Mouse (Mus musculus) kidney, postnatal 0 days (tissue): ENCODE measurements around the gene Mrvi1. TPM values are rescaled to one million over a fixed set of nuclear protein-coding genes. Genes with fewer than 3 reads are reported as not detected.

Experiments
- ATAC-seq: fragments of 200-750 bp; cut with Nextera tagmentation; replicated peaks from 2 replicates; pipeline ENCODE4 v1.8.0; 2017; ENCODE audit warnings: low read depth, moderate number of reproducible peaks, moderate TSS enrichment, moderate library complexity; ENCODE audit not compliant: low FRiP score
- DNase-seq: peaks from one replicate; pipeline ENCODE4 v3.0.0-alpha.2; 2016; ENCODE audit warnings: low spot score
- H3K27ac ChIP-seq: fragments of 300-500 bp; sonication (generic); 2 replicates; pipeline ENCODE4 v1.5.1; 2014; ENCODE audit warnings: mild to moderate bottlenecking
- H3K27me3 ChIP-seq: fragments of 300-500 bp; sonication (generic); 2 replicates; pipeline ENCODE4 v1.6.1; 2014; ENCODE audit warnings: low read length, mixed read lengths; ENCODE audit not compliant: insufficient read depth
- H3K36me3 ChIP-seq: fragments of 300-500 bp; sonication (generic); 2 replicates; pipeline ENCODE4 v1.6.1; 2014; ENCODE audit warnings: low read length, mixed read lengths; ENCODE audit not compliant: insufficient read depth
- H3K4me1 ChIP-seq: fragments of 300-500 bp; sonication (generic); replicated peaks from 2 replicates; pipeline ENCODE4 v1.6.1; 2014; ENCODE audit warnings: antibody characterized with exemption, low read length, mixed read lengths; ENCODE audit not compliant: insufficient read depth
- H3K4me2 ChIP-seq: fragments of 300-500 bp; sonication (generic); 2 replicates; pipeline ENCODE4 v1.6.1; 2014; ENCODE audit warnings: mild to moderate bottlenecking, low read length, moderate library complexity, mixed read lengths
- H3K4me3 ChIP-seq: fragments of 300-500 bp; sonication (generic); replicated peaks from 2 replicates; pipeline ENCODE4 v1.5.1; 2014; ENCODE audit warnings: low read depth, low read length
- H3K9ac ChIP-seq: fragments of 300-500 bp; sonication (generic); 2 replicates; pipeline ENCODE4 v1.6.1; 2014; ENCODE audit warnings: low read depth, low read length
- H3K9me3 ChIP-seq: fragments of 300-500 bp; sonication (generic); replicated peaks from 2 replicates; pipeline ENCODE4 v1.6.1; 2016; ENCODE audit warnings: low read length, inconsistent platforms, mixed read lengths
- CTCF ChIP-seq: IDR thresholded peaks from 2 replicates; pipeline ENCODE4 v1.5.1; 2016; ENCODE audit warnings: antibody characterized with exemption, low read depth, mild to moderate bottlenecking, moderate library complexity
- WGBS: fragments of 180-500 bp; shearing (Covaris S2); extraction: QIAGEN DNeasy Blood & Tissue Kit; methylation state at CpG from one replicate; pipeline ENCODE4 v1.1.7; 2014; 5-methylcytosine and 5-hydroxymethylcytosine counted together
- polyA plus RNA-seq: library from polyadenylated mRNA; unstranded; fragments of >200 nt; fragmentation: Nextera tagmentation; extraction: Ambion mirVana; gene quantifications from 2 replicates; pipeline ENCODE4 v1.2.1, GENCODE M21; 2015

Mrvi1 gene
- polyA plus RNA-seq, 1 experiment from 2014 or later: 9.5 TPM

GRCm38 (mm10) chr7:110991221-110991494, 8.9 kb upstream of the Mrvi1 start:
- H3K4me2 ChIP-seq: no peak overlapping the region
- no peak for ATAC-seq
- 0 out of 2 replicates have a peak, but pooled peaks cover 6% of the 10 kb centered on the region for H3K4me1 ChIP-seq
- TF ChIP-seq CTCF: no peak
- no peaks in the 10 kb centered on the region for H3K36me3 ChIP-seq
- no peaks in the 10 kb centered on the region for H3K27me3 ChIP-seq
- peak overlapping the region; percentile 25; the same call in 1 of the 2 replicates for H3K27ac ChIP-seq
- 58% methylated on average over 4 of the region's 4 CpGs for WGBS
- H3K9me3 ChIP-seq: no peaks in the 10 kb centered on the region
- DNase-seq: no peak
- H3K4me3 ChIP-seq: no peak overlapping the region
- no peak overlapping the region for H3K9ac ChIP-seq

- H3K27ac ChIP-seq: peak overlapping the region; percentile 79
- H3K4me3 ChIP-seq: no peak overlapping the region
- no peaks in the 10 kb centered on the region for H3K36me3 ChIP-seq
- ATAC-seq: peak; percentile 62; the same call in 1 of the 2 replicates
- H3K9me3 ChIP-seq: no peaks in the 10 kb centered on the region
- no peaks in the 10 kb centered on the region for H3K27me3 ChIP-seq
- no peak overlapping the region for H3K9ac ChIP-seq
- 51% methylated on average over 5 of the region's 5 CpGs for WGBS
- 0 out of 2 replicates have a peak, but pooled peaks cover 11% of the 10 kb centered on the region for H3K4me1 ChIP-seq
- no peak overlapping the region for H3K4me2 ChIP-seq
- no peak for TF ChIP-seq CTCF
- no peak for DNase-seq
Observed at GRCm38 (mm10) chr7:110990356-110991220, 8.3 kb upstream of the Mrvi1 start.

- no peaks in the 10 kb centered on the region for H3K36me3 ChIP-seq
- 0 out of 2 replicates have a peak, but pooled peaks cover 12% of the 10 kb centered on the region for H3K4me1 ChIP-seq
- H3K4me3 ChIP-seq: no peak overlapping the region
- H3K9ac ChIP-seq: no peak overlapping the region
- H3K9me3 ChIP-seq: no peaks in the 10 kb centered on the region
- DNase-seq (peak; percentile 94), ATAC-seq (peak; percentile 57)
- H3K27me3 ChIP-seq: no peaks in the 10 kb centered on the region
- WGBS: 21% methylated on average over 5 of the region's 5 CpGs
- no peak overlapping the region for H3K4me2 ChIP-seq
- no peak for TF ChIP-seq CTCF
- H3K27ac ChIP-seq: peak overlapping the region; percentile 79
Observed at GRCm38 (mm10) chr7:110989286-110989879, 7.1 kb upstream of the Mrvi1 start.

GRCm38 (mm10) chr7:110988081-110988480, 5.8 kb upstream of the Mrvi1 start:
- Histone ChIP-seq H3K9ac (no peak overlapping the region), H3K27ac (no peak overlapping the region), H3K9me3 (no peaks in the 10 kb centered on the region), H3K36me3 (no peaks in the 10 kb centered on the region), H3K4me2 (no peak overlapping the region), H3K27me3 (no peaks in the 10 kb centered on the region), H3K4me1 (0 out of 2 replicates have a peak, but pooled peaks cover 12% of the 10 kb centered on the region), H3K4me3 (no peak overlapping the region)
- no peak for ATAC-seq
- 79% methylated on average over 3 of the region's 3 CpGs for WGBS
- DNase-seq: no peak
- no peak for TF ChIP-seq CTCF

GRCm38 (mm10) chr7:110985581-110986265, 3.5 kb upstream of the Mrvi1 start:
- DNase-seq (no peak), ATAC-seq (no peak)
- Histone ChIP-seq H3K36me3 (no peaks in the 10 kb centered on the region), H3K9me3 (no peaks in the 10 kb centered on the region), H3K4me2 (no peak overlapping the region), H3K27ac (peak overlapping the region; percentile 44; the same call in 1 of the 2 replicates), H3K27me3 (no peaks in the 10 kb centered on the region), H3K4me3 (no peak overlapping the region), H3K4me1 (0 out of 2 replicates have a peak, but pooled peaks cover 11% of the 10 kb centered on the region), H3K9ac (no peak overlapping the region)
- TF ChIP-seq CTCF: no peak
- 68% methylated on average over 7 of the region's 7 CpGs for WGBS

- no peak for TF ChIP-seq CTCF
- no peak overlapping the region for H3K9ac ChIP-seq
- H3K4me1 ChIP-seq: 0 out of 2 replicates have a peak, but pooled peaks cover 6% of the 10 kb centered on the region
- H3K27me3 ChIP-seq: no peaks in the 10 kb centered on the region
- ATAC-seq: no peak
- no peaks in the 10 kb centered on the region for H3K9me3 ChIP-seq
- 42% methylated on average over 5 of the region's 5 CpGs for WGBS
- H3K4me3 ChIP-seq: no peak overlapping the region
- no peak overlapping the region for H3K4me2 ChIP-seq
- H3K36me3 ChIP-seq: no peaks in the 10 kb centered on the region
- peak overlapping the region; percentile 90; the same call in 1 of the 2 replicates for H3K27ac ChIP-seq
- DNase-seq: peak; percentile 75
Observed at GRCm38 (mm10) chr7:110983621-110984020, 1.4 kb upstream of the Mrvi1 start.
